Mouse (Mus musculus): ENCODE data around the gene Parpbp.

DNA sequence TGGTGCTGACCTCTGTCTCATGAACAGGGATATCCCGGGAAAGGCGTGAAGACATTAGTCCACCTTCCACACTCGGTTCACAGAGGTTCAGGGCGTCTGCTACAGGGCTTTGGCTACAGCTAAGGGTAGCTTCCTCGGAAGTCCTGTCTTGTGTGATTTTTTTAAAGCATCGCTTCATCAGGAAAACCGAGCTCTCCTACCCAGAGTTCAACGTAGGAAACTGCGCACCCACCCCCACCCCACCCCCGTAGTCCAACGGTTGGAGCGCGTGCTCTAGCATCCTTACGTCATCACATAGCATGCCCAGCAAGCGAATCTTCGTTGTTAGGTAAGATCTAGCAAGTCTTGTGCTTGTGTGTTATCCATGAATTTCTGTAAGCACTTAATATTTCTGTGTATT, 11.1 kb downstream of the Parpbp start:
- TF ChIP-seq TAL1 (IDR thresholded peaks at IDR 0.05; ENCODE audit: low read length) (no peak), GATA1 (IDR thresholded peaks at IDR 0.05; ENCODE audit: low read length) (no peak)
